Mouse (Mus musculus) bone marrow, adult 2 months (tissue): ENCODE measurements around the gene Chd9. TPM values are rescaled to one million over a fixed set of nuclear protein-coding genes. Genes with fewer than 3 reads are reported as not detected.
A peak's percentile ranks its signal among the peaks of the same experiment; 100 is the strongest.

Experiments used
- H3K27ac ChIP-seq: fragments of 200-500 bp; 2 replicates; pipeline ENCODE4 v1.5.1; 2012; ENCODE audit warnings: low read depth, mild to moderate bottlenecking, control low read depth, inconsistent platforms, low read length; ENCODE audit not compliant: control insufficient read depth, poor library complexity, insufficient read depth
- H3K4me1 ChIP-seq: fragments of 200-500 bp; 2 replicates; pipeline ENCODE4 v1.6.1; 2011; ENCODE audit warnings: low read length; ENCODE audit not compliant: control insufficient read depth, insufficient read depth
- H3K4me3 ChIP-seq: fragments of 200-500 bp; replicated peaks from 2 replicates; pipeline ENCODE3; 2011; ENCODE audit warnings: mild to moderate bottlenecking, low read depth, low read length, control low read depth; ENCODE audit not compliant: control insufficient read depth
- CTCF ChIP-seq: fragments of 200-500 bp; IDR thresholded peaks from 2 replicates; pipeline ENCODE4 v1.5.1; 2011; ENCODE audit warnings: low read length, control low read depth; ENCODE audit not compliant: control insufficient read depth, insufficient read depth
- POLR2A ChIP-seq: fragments of 200-500 bp; IDR thresholded peaks from 2 replicates; pipeline ENCODE4 v1.6.1; 2011; ENCODE audit warnings: low read depth, mild to moderate bottlenecking, control low read depth, low read length, borderline replicate concordance; ENCODE audit not compliant: control insufficient read depth
- WGBS: fragments of 180-500 bp; shearing (Covaris S2); methylation state at CpG from one replicate; pipeline ENCODE4 v1.1.7; 2018; 5-methylcytosine and 5-hydroxymethylcytosine counted together
- polyA plus RNA-seq: library from polyadenylated mRNA; stranded (reverse); fragments of >200 nt; gene quantifications from 2 replicates; pipeline ENCODE4 v1.2.4, GENCODE M21; 2011; ENCODE audit warnings: low replicate concordance; ENCODE audit not compliant: missing spikeins, insufficient read depth, insufficient read length

The Chd9 gene
- polyA plus RNA-seq, 1 experiment: 60.6 TPM

DNA sequence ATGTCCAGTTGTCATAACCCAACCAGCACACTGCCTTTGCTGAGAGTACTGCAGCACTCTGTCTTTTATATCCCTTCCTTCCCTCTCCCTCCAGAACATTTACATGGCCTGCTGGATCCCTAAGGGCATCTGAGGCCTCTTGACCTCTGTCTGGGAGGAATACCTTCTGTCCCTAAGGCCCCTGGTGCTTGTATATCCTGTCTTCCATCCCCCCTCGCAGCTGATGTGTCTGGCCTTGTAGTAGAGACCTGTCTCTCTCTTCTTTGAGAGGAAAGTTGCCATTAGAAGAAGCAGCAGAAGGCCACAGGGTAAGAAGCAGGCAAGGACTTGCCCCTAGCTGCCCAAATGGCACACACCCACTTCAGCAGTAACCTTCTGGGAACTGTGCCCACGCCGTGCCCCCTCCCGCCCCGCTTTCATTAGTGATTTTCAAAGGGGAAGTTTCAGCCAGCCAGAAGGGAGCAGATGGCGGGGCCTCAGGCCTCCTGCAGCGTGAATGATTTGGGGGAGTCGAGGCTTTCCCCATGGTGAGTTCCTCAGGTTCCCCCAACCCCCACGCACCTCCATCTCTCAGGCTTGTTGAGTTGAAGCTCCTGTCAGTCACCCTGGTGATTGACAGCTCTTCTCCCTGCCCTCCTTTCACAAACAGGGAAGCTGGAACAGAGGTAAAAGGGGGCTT lies 33.3 kb downstream of the Chd9 start:
- 7% methylated on average over 9 of the region's 9 CpGs for WGBS
- TF ChIP-seq CTCF (no peak), POLR2A (no peak)

DNA sequence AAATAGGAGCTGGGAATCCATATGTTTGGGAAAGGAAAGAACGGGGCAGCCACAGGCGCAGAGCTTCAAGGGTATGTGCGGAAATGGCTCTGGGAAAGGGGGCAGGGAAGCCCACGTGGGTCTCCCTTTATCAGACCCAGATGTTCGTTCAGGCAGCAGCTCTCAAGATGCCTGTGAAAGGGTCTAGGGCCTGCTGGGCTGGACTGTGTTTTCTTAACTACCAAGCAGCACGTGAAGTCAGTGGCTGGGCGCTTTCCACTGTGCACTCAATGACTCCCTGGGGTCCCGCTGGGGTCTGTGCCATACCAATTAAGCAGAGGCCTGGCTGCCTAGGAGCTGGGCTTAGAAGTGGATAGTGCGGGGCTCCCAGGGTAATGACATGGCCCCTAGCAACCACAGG lies 33.9 kb downstream of the Chd9 start:
- 53% methylated on average over 9 of the region's 9 CpGs for whole genome bisulfite sequencing
- Histone ChIP-seq H3K27ac (no peak overlapping the region), H3K4me1 (no peaks in the 10 kb centered on the region; the same call in 1 of the 2 replicates), H3K4me3 (no peak overlapping the region)
- TF ChIP-seq POLR2A (no peak), CTCF (no peak)

More for the DNA sequence above, 33.3 kb downstream of the Chd9 start:
- no peaks in the 10 kb centered on the region; the same call in 1 of the 2 replicates for H3K4me1 ChIP-seq
- no peak overlapping the region for H3K4me3 ChIP-seq
- H3K27ac ChIP-seq: no peak overlapping the region

DNA sequence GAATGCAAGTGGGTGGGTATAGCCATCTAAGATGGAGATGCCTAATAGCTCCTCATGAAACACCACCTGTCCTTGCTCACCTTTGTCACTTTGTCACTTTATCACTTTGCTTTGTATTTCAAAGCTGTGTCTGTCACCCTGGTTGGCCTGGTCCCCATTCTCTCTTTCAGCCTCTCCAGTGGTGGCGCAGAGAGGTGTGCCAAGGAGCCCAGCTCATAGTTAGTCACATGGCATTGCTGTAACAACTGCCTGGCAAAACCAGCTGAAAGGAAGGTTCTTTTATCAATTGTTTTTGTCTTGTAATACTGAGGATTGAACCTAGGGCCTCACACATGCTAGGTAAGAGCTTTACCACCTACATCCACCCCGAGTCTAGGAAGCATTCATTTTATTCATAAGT lies 38.9 kb downstream of the Chd9 start:
- TF ChIP-seq CTCF (no peak), POLR2A (no peak)
- no peaks in the 10 kb centered on the region; the same call in none of the 2 replicates for H3K4me1 ChIP-seq
- WGBS: 85% methylated on average over 2 of the region's 2 CpGs

DNA sequence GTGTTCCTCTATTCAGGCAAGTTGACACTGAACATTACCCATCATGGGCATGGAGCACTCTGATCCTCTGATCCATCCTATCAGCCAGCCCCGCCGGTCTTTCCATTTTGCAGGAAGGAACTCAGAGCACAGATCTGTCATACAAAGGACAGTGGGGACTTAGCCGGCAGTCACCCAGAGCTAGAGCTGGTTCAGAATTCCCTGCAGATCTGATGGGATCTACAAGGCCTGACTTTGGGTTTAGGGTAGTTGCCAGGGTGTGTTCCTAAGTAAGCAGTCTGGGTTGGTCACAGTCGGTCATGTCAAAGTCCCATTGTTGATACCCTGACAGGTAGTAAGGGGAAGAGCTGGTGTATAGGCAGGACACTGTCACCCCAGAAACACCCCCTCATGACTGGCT lies 39.8 kb downstream of the Chd9 start:
- 74% methylated on average over 4 of the region's 4 CpGs for WGBS
- TF ChIP-seq POLR2A (no peak), CTCF (no peak)
- Histone ChIP-seq H3K27ac (no peak overlapping the region), H3K4me1 (no peaks in the 10 kb centered on the region; the same call in none of the 2 replicates), H3K4me3 (no peak overlapping the region)

More for the DNA sequence above, 38.9 kb downstream of the Chd9 start:
- Histone ChIP-seq H3K27ac (no peak overlapping the region), H3K4me3 (no peak overlapping the region)

DNA sequence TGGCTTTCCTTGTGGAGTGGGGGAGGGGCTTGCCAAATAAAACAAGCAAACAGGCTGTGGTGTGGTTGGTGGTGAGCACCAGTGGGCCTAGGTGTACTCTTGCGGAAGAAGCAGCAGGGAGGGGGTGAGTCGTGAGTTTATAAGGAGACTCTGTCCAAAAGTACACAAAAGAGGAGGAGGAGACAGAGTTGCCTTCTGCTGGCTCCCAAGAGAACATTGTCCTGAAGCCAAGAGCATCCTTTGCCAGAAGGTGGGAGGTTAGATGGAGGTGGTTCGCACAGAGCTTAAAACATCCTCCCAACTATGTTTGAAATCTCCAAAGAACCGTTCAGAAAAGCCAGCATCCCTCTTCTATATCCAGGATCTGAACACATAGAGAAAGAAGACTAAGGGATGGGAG lies 40.2 kb downstream of the Chd9 start:
- Histone ChIP-seq H3K4me3 (no peak overlapping the region), H3K4me1 (no peaks in the 10 kb centered on the region; the same call in none of the 2 replicates), H3K27ac (no peak overlapping the region)
- WGBS: 73% methylated on average over 4 of the region's 4 CpGs
- TF ChIP-seq CTCF (no peak), POLR2A (no peak)

DNA sequence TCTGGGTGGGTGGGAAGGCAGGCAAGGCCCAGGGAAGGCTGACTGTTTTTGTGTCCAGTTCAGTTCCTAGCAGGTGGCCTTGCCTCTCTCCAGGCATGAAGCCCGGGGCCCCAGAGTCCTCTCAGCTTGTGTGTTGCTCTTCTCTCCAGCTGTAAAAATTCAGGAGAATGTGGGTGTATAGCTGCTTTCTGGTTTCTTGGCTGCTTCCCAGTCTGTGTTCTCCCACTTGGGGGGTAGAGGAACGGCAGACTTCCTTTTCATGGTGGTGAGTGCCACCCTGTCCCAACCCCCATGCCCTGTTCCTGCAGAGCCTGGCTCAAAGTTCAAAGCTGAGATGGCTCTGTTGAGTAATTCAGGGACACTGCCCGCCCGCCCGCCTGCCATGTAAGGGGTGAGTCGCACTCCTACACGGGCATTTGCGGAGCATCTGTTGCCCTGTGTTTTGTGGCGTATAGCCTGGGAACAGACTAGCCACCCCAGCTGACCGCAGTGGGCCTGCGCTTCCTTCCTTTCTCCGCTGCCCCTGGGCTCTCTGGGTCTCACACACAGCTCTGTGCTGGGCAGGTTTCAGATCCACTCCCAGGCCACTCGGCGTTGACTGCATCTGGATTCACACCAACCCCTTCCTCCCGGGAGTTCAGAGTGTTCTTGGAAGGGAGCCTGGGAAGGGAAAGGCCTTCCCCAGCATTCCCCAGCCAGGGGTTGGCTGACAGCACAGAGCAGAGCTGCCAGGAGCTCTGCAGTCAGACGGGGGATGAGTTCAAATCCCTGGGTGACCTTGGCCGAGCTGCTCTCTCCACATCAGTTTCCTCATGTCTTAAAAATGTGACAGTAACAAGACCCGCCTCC lies 41.1 kb downstream of the Chd9 start:
- peak overlapping the region; percentile 6; the same call in 1 of the 2 replicates for H3K27ac ChIP-seq
- WGBS: 8% methylated on average over 18 of the region's 18 CpGs
- no peak overlapping the region for H3K4me3 ChIP-seq
- TF ChIP-seq CTCF (no peak), POLR2A (no peak)
- no peaks in the 10 kb centered on the region; the same call in none of the 2 replicates for H3K4me1 ChIP-seq

DNA sequence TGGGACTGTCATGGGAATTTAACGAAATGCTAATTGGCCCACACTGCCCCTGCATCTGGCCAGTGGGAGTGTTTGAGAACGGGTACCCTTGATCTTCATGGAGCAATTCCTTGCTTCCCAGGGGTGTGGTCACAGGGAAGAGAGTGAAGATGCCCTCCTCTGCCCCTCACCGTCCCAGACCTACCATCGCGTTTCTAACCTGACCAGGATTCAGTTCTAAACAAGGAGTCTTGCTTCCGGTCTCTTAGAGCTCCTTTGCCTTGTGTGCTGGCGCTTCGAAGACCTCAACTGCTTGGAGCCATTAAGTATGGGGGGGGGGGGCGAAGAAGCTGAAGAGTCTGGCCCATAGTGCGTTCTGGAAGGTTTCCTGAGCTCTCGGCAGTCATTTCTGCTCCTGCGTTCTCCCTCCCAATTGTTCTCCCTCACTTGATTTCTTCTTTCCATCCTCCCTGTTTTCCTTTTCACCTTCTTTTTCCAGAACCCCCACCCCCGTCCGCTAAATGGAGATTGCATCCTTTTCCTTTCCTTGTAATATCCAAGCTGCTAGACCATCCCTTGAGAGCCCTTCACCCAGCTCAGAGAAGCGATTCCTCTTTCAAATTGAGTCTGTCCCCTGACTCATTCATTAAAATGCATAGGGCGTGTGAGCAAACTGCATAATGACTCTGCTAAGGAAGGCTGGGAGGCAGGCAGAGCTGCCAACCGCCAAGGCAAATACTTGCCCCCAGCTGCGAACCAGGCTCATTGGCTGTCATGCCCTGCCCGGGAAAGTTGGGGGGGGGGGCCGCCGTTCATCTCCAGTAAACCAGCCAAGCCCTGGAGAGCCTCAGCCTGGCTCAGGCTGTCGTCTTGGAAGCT lies 42.0 kb downstream of the Chd9 start:
- Histone ChIP-seq H3K4me1 (no peaks in the 10 kb centered on the region; the same call in none of the 2 replicates), H3K4me3 (no peak overlapping the region), H3K27ac (no peak overlapping the region)
- WGBS: 23% methylated on average over 22 of the region's 22 CpGs
- TF ChIP-seq POLR2A (no peak), CTCF (no peak)
